ENCODE assay signal across 8 mouse cellular contexts in the genomic region with DNA sequence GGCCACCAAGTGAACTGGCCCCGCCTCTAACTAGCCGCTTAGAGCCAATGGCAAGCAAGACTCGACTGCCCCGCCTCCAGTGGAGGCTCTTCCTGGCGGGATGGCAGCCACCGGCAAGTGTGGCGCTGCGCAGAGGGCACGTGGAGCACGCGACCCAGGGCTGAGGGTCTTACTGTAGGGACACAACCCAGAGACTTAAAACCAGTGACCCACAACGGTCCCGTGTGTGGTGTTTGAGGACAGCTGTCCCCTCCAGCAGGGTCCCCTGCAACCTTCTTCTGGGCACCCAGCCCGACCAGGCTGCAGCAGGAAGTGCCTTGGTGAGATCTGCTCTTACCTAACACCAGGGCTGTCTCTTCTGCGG. TPM values are rescaled to one million over a fixed set of nuclear protein-coding genes. Genes with fewer than 3 reads are reported as not detected.
DNase-seq lines count a peak whose midpoint lies in the region; ATAC-seq and TF ChIP-seq lines count a peak whose summit lies in the region.

No protein-coding gene starts in this region.

- no peak for TF ChIP-seq EP300 in heart, adult 2 months (IDR thresholded peaks at IDR 0.05; ENCODE audit: insufficient read depth, low read depth, low read length)

- intact Hi-C loops in heart, adult 2 months (cut with DNase I): no loop called here

- no peaks in the 10 kb centered on the region for H3K79me2 ChIP-seq in heart, adult 2 months (replicated peaks; ENCODE audit: control insufficient read depth, insufficient read depth, low read length)

- TF ChIP-seq POLR2A in heart, adult 2 months (IDR thresholded peaks at IDR 0.05; ENCODE audit: insufficient read depth, low read depth, low read length): no peak
- TF ChIP-seq POLR2A in kidney, adult 2 months (IDR thresholded peaks at IDR 0.05; ENCODE audit: low read depth, low read length): no peak

- 0 out of 2 replicates have a peak, but pooled peaks have one; percentile 12 for TF ChIP-seq CTCF in heart, adult 2 months (IDR thresholded peaks at IDR 0.05)
- TF ChIP-seq CTCF in kidney, adult 2 months (conservative IDR thresholded peaks at IDR 0.05; ENCODE audit: insufficient read depth, insufficient read length, low read depth, low read length): no peak

- H3K4me3 ChIP-seq in heart, adult 2 months: peak overlapping the region; percentile 42
- peak overlapping the region; percentile 53 for H3K4me3 ChIP-seq in kidney, adult 2 months (ENCODE audit: insufficient read depth, low read depth, low read length)
- peak overlapping the region; percentile 22 for H3K4me3 ChIP-seq in stomach, embryonic 14.5 days (ENCODE audit: low read depth, low read length)

- H3K4me1 ChIP-seq in heart, adult 2 months (ENCODE audit: control insufficient read depth, insufficient read depth, low read length): no peaks in the 10 kb centered on the region
- no peaks in the 10 kb centered on the region for H3K4me1 ChIP-seq in kidney, adult 2 months (ENCODE audit: control insufficient read depth, insufficient read depth, low read length)
- 0 out of 2 replicates have a peak, but pooled peaks cover 3% of the 10 kb centered on the region for H3K4me1 ChIP-seq in stomach, embryonic 14.5 days (ENCODE audit: control insufficient read depth, insufficient read depth, low read length)

- under 1% methylated on average over 15 of the region's 15 CpGs for WGBS in heart, adult 2 months
- WGBS in kidney, adult 2 months: 1% methylated on average over 15 of the region's 15 CpGs
- WGBS in stomach, embryonic 14.5 days: 2% methylated on average over 15 of the region's 15 CpGs

- H3K36me3 ChIP-seq in heart, adult 2 months (ENCODE audit: control insufficient read depth, insufficient read depth, low read length): no peaks in the 10 kb centered on the region
- H3K36me3 ChIP-seq in kidney, adult 2 months (ENCODE audit: control insufficient read depth, insufficient read depth, low read length): no peaks in the 10 kb centered on the region
- H3K36me3 ChIP-seq in stomach, embryonic 14.5 days (ENCODE audit: control insufficient read depth, insufficient read depth, low read length): no peaks in the 10 kb centered on the region

- peak overlapping the region; percentile 33; the same call in 1 of the 2 replicates for H3K9ac ChIP-seq in heart, adult 2 months (ENCODE audit: low read depth, low read length)
- H3K9ac ChIP-seq in stomach, embryonic 14.5 days (replicated peaks; ENCODE audit: low read depth, low read length): no peak overlapping the region

- peak; percentile 87 for ATAC-seq in stomach, embryonic 14.5 days (ENCODE audit: insufficient number of reproducible peaks, insufficient read depth, low FRiP score, low read depth)

- H3K27me3 ChIP-seq in heart, adult 2 months (ENCODE audit: control insufficient read depth, insufficient read depth, low read length): no peaks in the 10 kb centered on the region
- H3K27me3 ChIP-seq in kidney, adult 2 months (replicated peaks; ENCODE audit: control insufficient read depth, insufficient read depth, low read length): no peaks in the 10 kb centered on the region
- no peaks in the 10 kb centered on the region for H3K27me3 ChIP-seq in stomach, embryonic 14.5 days (ENCODE audit: control insufficient read depth, insufficient read depth, low read length)

- DNase-seq in 3134 (ENCODE audit: extremely low read depth, insufficient read length, low spot score) (peak; percentile 86), liver (peak; percentile 74)
- peak; percentile 86 for DNase-seq in adrenal gland, adult 2 months
- DNase-seq in embryo, embryonic 9.5 days (ENCODE audit: extremely low spot score): peak; percentile 62
- DNase-seq in heart, adult 2 months: peak; percentile 78 to 87
- peak; percentile 86 for DNase-seq in kidney, adult 2 months
- DNase-seq in monocyte, adult 2 months (ENCODE audit: low read depth in 1 of 2, low spot score in 2 of 2): peak; percentile 30 to 50

- H3K9me3 ChIP-seq in stomach, embryonic 14.5 days (ENCODE audit: control insufficient read depth, low read depth, low read length): no peaks in the 10 kb centered on the region

- H3K4me2 ChIP-seq in stomach, embryonic 14.5 days (replicated peaks; ENCODE audit: low read depth, low read length): peak overlapping the region; percentile 77

- H3K27ac ChIP-seq in heart, adult 2 months: no peak overlapping the region
- no peak overlapping the region for H3K27ac ChIP-seq in kidney, adult 2 months (ENCODE audit: insufficient read depth, low read depth, low read length)
- no peak overlapping the region for H3K27ac ChIP-seq in stomach, embryonic 14.5 days (ENCODE audit: low read length)

RNA-seq across cellular contexts. Expression of a gene that starts 0.2 kb away (rescaled TPM):
- 10 to 100 TPM; 25.8 to 47.4 TPM for total RNA-seq in adrenal gland, adult 2 months (2021)
- 28.1 and 28.2 TPM in 2 replicates for polyA plus RNA-seq in adrenal gland, adult 2 months (2012; rRNA removed)
- total RNA-seq in heart, adult 2 months (2021): 10 to 100 TPM; 14.8 to 18.0 TPM
- 21.3 and 28.9 TPM in 2 replicates for polyA plus RNA-seq in heart, adult 2 months (2012; rRNA removed)
- polyA plus RNA-seq in kidney, adult 2 months (2012; rRNA removed): 75.0 and 77.1 TPM in 2 replicates
- polyA plus RNA-seq in stomach, embryonic 14.5 days (2014; fragmentation: Nextera tagmentation; extraction: Ambion mirVana): 46.1 and 46.6 TPM in 2 replicates

RNA-seq across cellular contexts. Expression of a gene that starts 9.8 kb away (rescaled TPM):
- total RNA-seq in adrenal gland, adult 2 months (2021): 1 to 10 TPM; 1.1 to 2.9 TPM
- polyA plus RNA-seq in adrenal gland, adult 2 months (2012; rRNA removed): 1.5 and 3.7 TPM in 2 replicates
- total RNA-seq in heart, adult 2 months (2021): not detected
- polyA plus RNA-seq in heart, adult 2 months (2012; rRNA removed): 0.15 and 0.18 TPM in 2 replicates
- polyA plus RNA-seq in kidney, adult 2 months (2012; rRNA removed): 0.33 and 1.1 TPM in 2 replicates
- polyA plus RNA-seq in stomach, embryonic 14.5 days (2014; fragmentation: Nextera tagmentation; extraction: Ambion mirVana): 0.14 TPM in 1 of 2 replicates, not detected in the other

RNA-seq across cellular contexts. Expression of a gene that starts 27.3 kb away (rescaled TPM):
- total RNA-seq in adrenal gland, adult 2 months (2021): 1 to 10 TPM; 1.7 to 3.2 TPM
- 2.5 and 3.9 TPM in 2 replicates for polyA plus RNA-seq in adrenal gland, adult 2 months (2012; rRNA removed)
- total RNA-seq in heart, adult 2 months (2021): 1 to 10 TPM; 1.2 to 1.3 TPM
- polyA plus RNA-seq in heart, adult 2 months (2012; rRNA removed): 1.9 TPM in 2 replicates
- 2.3 and 2.8 TPM in 2 replicates for polyA plus RNA-seq in kidney, adult 2 months (2012; rRNA removed)
- polyA plus RNA-seq in stomach, embryonic 14.5 days (2014; fragmentation: Nextera tagmentation; extraction: Ambion mirVana): 1.7 and 2.7 TPM in 2 replicates
